Mouse (Mus musculus) heart, embryonic 16.5 days (tissue): Measurements from ENCODE around the gene Ggta1. TPM values are rescaled to one million over a fixed set of nuclear protein-coding genes. Genes with fewer than 3 reads are reported as not detected.

Experiments used
- ATAC-seq: fragments of 200-750 bp; cut with Nextera tagmentation; replicated peaks from 2 replicates; pipeline ENCODE4 v1.8.0; 2017; ENCODE audit warnings: moderate number of reproducible peaks; ENCODE audit not compliant: insufficient read depth, low FRiP score; ENCODE audit errors: extremely low read depth
- H3K27ac ChIP-seq: fragments of 300-500 bp; sonication (generic); 2 replicates; pipeline ENCODE4 v1.5.1; 2014; ENCODE audit warnings: mild to moderate bottlenecking, low read length, control low read depth, moderate library complexity
- H3K27me3 ChIP-seq: fragments of 300-500 bp; sonication (generic); 2 replicates; pipeline ENCODE4 v1.6.1; 2014; ENCODE audit warnings: low read length, mixed read lengths; ENCODE audit not compliant: control insufficient read depth, insufficient read depth
- H3K36me3 ChIP-seq: fragments of 300-500 bp; sonication (generic); 2 replicates; pipeline ENCODE4 v1.6.1; 2014; ENCODE audit not compliant: control insufficient read depth, insufficient read depth
- H3K4me1 ChIP-seq: fragments of 300-500 bp; sonication (generic); 2 replicates; pipeline ENCODE4 v1.6.1; 2014; ENCODE audit warnings: low read length, mixed read lengths; ENCODE audit not compliant: control insufficient read depth, insufficient read depth
- H3K4me2 ChIP-seq: fragments of 300-500 bp; sonication (generic); 2 replicates; pipeline ENCODE4 v1.6.1; 2014; ENCODE audit warnings: low read depth, mild to moderate bottlenecking, control low read depth, low read length
- H3K4me3 ChIP-seq: fragments of 300-500 bp; sonication (generic); 2 replicates; pipeline ENCODE4 v1.5.1; 2014; ENCODE audit warnings: mild to moderate bottlenecking, control low read depth, low read length
- H3K9ac ChIP-seq: fragments of 300-500 bp; sonication (generic); 2 replicates; pipeline ENCODE4 v1.6.1; 2014; ENCODE audit warnings: low read length, control low read depth
- H3K9me3 ChIP-seq: fragments of 300-500 bp; sonication (generic); replicated peaks from 2 replicates; pipeline ENCODE4 v1.6.1; 2016; ENCODE audit warnings: low read length; ENCODE audit not compliant: control insufficient read depth
- WGBS: fragments of 180-500 bp; shearing (Covaris S2); extraction: QIAGEN DNeasy Blood & Tissue Kit; methylation state at CpG from one replicate; pipeline ENCODE4 v1.1.7; 2014; 5-methylcytosine and 5-hydroxymethylcytosine counted together
- polyA plus RNA-seq: library from polyadenylated mRNA; unstranded; fragments of >200 nt; fragmentation: Nextera tagmentation; extraction: Ambion mirVana; gene quantifications from 2 replicates; pipeline ENCODE4 v1.2.1, GENCODE M21; 2015

Gene Ggta1
- polyA plus RNA-seq, 1 experiment from 2014 or later, result 30.9 TPM

- no peak for ATAC-seq
- no peaks in the 10 kb centered on the region for H3K9me3 ChIP-seq
These were observed 4.8 kb upstream of the Ggta1 start for GRCm38 (mm10) chr2:35467855-35468254.

DNA sequence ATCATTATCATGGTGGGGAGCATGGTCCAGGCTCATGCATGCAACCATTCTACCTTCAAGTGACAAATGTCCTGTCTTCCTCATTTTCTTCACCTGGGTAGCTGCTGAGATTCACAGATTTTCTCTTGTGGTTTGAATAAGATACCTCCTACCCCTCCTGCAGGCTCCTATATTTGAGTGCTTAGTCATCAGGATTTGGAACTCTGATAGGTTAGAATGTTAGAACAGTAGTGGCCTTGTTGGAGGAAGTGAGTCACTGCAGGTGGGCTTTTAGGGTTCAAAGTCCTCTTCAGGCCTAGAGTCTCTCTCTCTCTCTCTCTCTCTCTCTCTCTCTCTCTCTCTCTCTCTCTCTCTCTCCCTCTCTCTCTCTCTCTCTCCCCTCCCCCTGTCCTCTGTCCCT, 2.6 kb upstream of the Ggta1 start:
- Histone ChIP-seq H3K9ac (no peak overlapping the region), H3K4me3 (no peak overlapping the region), H3K27ac (no peak overlapping the region), H3K4me1 (peaks cover 13% of the 10 kb centered on the region), H3K4me2 (no peak overlapping the region), H3K9me3 (no peaks in the 10 kb centered on the region), H3K27me3 (no peaks in the 10 kb centered on the region), H3K36me3 (no peaks in the 10 kb centered on the region)
- ATAC-seq, result no peak

More at GRCm38 (mm10) chr2:35467855-35468254, 4.8 kb upstream of the Ggta1 start:
- Histone ChIP-seq H3K36me3 (no peaks in the 10 kb centered on the region), H3K4me1 (peaks cover 7% of the 10 kb centered on the region), H3K9ac (no peak overlapping the region), H3K4me3 (no peak overlapping the region), H3K27me3 (no peaks in the 10 kb centered on the region), H3K4me2 (no peak overlapping the region), H3K27ac (no peak overlapping the region)
- 66% methylated on average over 3 of the region's 3 CpGs for WGBS

DNA sequence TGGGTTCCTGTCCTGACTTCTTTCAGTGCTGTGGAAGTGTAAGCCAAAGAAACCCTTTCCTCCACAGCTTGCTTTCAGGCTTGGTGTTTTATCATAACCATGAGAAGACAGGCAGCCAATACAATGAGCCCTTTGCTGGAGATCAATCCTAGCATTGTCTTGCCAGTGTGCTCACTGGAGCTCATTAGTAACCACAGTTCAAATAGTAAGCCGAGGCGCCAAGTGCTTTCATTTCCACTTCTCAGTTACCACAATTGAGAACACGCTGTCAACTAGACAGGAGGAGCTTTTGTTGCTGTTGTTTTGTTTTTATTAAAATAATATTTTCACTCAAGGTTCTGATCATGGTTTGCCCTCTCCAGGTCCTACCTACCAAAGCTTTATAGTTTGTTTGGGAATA, 1.5 kb upstream of the Ggta1 start:
- 86% methylated on average over 3 of the region's 3 CpGs for WGBS
- ATAC-seq, result no peak
- no peak overlapping the region for H3K4me2 ChIP-seq

GRCm38 (mm10) chr2:35464089-35464534, 1.1 kb upstream of the Ggta1 start:
- Histone ChIP-seq H3K4me3 (no peak overlapping the region), H3K9ac (no peak overlapping the region; the same call in 1 of the 2 replicates), H3K27ac (peak overlapping the region; percentile 84), H3K4me1 (peaks cover 13% of the 10 kb centered on the region), H3K4me2 (peak overlapping the region; percentile 74; the same call in 1 of the 2 replicates), H3K9me3 (no peaks in the 10 kb centered on the region), H3K27me3 (no peaks in the 10 kb centered on the region), H3K36me3 (no peaks in the 10 kb centered on the region)
- WGBS, result 51% methylated on average over 7 of the region's 7 CpGs
- ATAC-seq, result no peak

More for the DNA sequence above, 1.5 kb upstream of the Ggta1 start:
- Histone ChIP-seq H3K36me3 (no peaks in the 10 kb centered on the region), H3K4me3 (no peak overlapping the region), H3K9me3 (no peaks in the 10 kb centered on the region), H3K27ac (0 out of 2 replicates have a peak overlapping the region, but pooled peaks have one; percentile 7), H3K27me3 (no peaks in the 10 kb centered on the region), H3K9ac (no peak overlapping the region), H3K4me1 (peaks cover 13% of the 10 kb centered on the region)

DNA sequence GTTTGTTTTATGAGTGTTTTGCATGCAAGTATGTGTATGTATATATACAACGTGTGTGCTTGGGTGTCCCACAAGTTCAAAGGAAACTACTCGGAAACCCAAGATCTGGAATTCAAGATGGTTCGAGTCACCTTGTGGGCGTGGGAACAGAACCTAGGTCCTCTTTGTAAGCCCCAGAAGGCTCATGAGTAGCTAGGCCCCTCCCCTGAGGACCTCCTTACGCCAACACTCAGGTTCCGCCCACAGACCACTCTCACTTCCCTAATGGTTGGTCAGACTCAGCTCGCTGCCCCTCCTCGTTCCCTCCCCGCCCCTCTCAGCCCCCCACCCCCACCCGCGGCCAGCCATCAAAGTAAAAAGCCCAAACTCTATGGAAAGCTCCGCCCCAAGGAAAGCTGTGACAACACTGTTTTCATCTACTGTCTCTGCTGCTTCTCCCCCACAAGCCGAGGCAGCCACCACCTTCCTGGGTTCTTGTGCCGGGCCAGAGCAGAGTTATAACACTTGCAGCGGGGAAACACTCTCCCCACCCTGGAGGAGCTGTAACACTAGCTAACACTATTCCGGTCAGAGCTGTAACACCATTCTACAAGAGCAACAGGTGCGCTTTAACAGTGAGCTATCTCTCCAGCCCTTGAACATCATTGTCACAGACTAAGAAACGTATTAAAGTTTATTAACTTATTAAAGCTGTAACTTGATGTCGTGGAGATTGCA, 499 bp upstream of the Ggta1 start:
- WGBS, result 13% methylated on average over 19 of the region's 19 CpGs
- no peaks in the 10 kb centered on the region for H3K36me3 ChIP-seq
- H3K9ac ChIP-seq, result peak overlapping the region; percentile 36
- peak overlapping the region; percentile 84 for H3K27ac ChIP-seq
- no peaks in the 10 kb centered on the region for H3K27me3 ChIP-seq
- no peaks in the 10 kb centered on the region for H3K9me3 ChIP-seq
- peak overlapping the region; percentile 74 for H3K4me2 ChIP-seq
- ATAC-seq, result peak; percentile 73
- peak overlapping the region; percentile 29 for H3K4me3 ChIP-seq
- peaks cover 17% of the 10 kb centered on the region for H3K4me1 ChIP-seq

DNA sequence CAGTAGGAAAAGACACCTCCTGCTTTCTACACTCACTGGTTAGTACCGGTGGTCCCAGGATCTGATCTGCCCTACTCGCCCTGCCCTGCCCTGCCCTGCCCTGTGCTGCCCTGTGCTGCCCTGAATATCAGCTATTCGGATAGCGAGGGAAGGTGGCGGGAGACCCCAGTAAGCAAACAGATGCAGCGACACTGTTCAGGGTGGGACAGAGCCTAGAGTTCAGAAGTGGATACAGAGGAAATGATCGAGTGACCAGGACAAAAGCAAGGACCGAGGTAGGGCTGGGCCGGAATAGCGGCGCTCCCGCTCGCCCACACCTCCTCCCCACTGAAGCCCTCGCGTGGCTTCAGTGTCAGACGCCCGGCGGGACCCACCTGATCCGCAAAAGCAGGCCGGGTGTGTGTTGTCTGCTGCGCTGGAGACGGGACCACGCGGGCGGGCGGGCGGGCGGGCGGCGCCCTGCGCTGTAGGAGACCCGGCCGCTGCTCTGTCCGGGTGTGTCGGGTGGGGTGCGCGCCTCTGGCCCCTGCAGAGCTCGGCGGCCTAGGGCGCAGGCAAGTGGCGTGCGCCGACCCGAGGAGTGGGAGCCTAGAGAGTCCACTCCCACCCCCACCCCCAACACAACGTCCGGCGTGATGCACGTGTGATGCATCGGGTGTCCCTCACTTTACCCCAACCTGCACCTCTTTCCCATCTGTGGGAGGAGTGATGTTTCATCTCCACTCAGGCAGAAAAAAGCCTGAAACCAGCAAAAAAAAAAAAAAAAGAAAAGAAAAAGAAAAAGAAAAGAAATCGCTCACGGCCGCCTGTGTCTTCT, 852 bp downstream of the Ggta1 start:
- peak overlapping the region; percentile 71 for H3K4me3 ChIP-seq
- H3K27ac ChIP-seq, result peak overlapping the region; percentile 84
- H3K9me3 ChIP-seq, result peaks cover 2% of the 10 kb centered on the region
- peaks cover 19% of the 10 kb centered on the region for H3K4me1 ChIP-seq
- H3K36me3 ChIP-seq, result peaks cover 2% of the 10 kb centered on the region; the same call in 1 of the 2 replicates
- H3K27me3 ChIP-seq, result no peaks in the 10 kb centered on the region
- peak overlapping the region; percentile 87 for H3K9ac ChIP-seq
- ATAC-seq, result peak; percentile 23
- WGBS, result 1% methylated on average over 47 of the region's 52 CpGs
- H3K4me2 ChIP-seq, result peak overlapping the region; percentile 74

DNA sequence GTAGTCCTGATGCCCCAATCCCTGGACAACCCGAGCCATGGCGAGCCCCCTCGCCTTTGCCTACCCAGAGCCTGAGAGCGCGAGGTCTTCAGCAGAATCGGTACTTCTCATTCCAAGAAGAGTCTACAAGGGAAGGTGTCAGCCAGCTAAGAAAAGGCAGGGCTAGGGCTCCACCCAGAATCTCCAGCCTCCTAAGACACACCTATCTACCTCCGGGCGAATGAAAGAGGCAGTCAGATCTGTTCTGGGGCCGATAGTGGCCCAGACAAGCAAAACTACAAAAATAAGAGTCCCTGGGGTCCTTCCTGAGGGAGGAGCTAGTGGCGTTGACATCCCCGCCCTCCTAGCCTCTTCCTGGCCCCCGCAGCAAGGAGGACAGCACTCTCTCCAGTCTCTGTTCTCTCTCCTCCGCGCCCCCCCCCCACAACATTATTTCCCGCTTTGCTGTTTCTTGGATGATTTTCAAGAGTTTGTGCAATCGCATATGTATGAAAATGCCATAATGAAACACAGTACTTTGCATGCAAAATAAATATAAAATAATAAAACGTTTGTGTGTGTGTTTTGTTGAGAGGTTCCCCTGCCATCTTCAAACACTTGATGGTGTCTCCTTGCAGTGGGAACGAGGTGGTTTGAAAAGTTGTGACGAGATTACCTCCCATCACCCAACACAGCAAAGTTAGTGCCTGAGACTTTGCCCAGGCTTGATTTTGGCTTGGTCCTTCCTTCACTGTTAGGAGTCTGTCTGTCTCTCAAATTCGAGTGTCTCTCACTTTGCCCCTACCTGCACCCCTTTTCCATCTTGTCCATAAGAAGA, 1.7 kb downstream of the Ggta1 start:
- ATAC-seq, result peak; percentile 62
- no peaks in the 10 kb centered on the region for H3K27me3 ChIP-seq
- H3K36me3 ChIP-seq, result peaks cover 2% of the 10 kb centered on the region; the same call in 1 of the 2 replicates
- H3K4me2 ChIP-seq, result peak overlapping the region; percentile 74
- H3K27ac ChIP-seq, result peak overlapping the region; percentile 84
- under 1% methylated on average over 19 of the region's 20 CpGs for WGBS
- peaks cover 19% of the 10 kb centered on the region for H3K4me1 ChIP-seq
- H3K9me3 ChIP-seq, result peaks cover 2% of the 10 kb centered on the region
- H3K4me3 ChIP-seq, result peak overlapping the region; percentile 71
- peak overlapping the region; percentile 87 for H3K9ac ChIP-seq

DNA sequence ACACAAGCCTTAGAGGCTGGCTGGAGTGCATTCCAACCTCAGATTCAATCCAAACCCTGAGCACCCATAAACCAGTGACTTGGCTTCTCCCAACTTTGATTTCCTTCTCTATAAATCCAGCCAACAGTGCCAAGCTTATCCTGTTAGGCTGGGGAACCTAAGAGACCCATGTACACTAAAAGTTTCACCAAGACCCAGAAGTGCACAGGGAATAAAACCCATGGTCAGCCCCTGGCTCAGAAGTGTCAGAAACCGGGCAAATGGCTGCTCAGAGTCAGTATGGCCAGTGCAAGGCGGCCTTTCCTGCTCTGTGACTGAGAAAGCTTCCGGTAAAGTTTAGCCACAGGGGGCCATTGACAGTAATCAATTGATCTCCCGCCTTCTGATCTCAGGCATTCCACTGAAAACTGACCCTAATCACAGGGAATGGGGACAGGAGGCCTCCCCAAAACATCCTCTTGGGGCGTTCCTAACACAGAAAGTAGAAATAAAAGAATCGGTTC, 2.6 kb downstream of the Ggta1 start:
- Histone ChIP-seq H3K4me2 (peak overlapping the region; percentile 74), H3K9ac (peak overlapping the region; percentile 87), H3K4me3 (peak overlapping the region; percentile 71), H3K27me3 (no peaks in the 10 kb centered on the region), H3K36me3 (peaks cover 2% of the 10 kb centered on the region; the same call in 1 of the 2 replicates), H3K4me1 (peaks cover 19% of the 10 kb centered on the region), H3K27ac (peak overlapping the region; percentile 84), H3K9me3 (peaks cover 2% of the 10 kb centered on the region)
- ATAC-seq, result no peak
- WGBS, result 30% methylated on average over 6 of the region's 6 CpGs
